Mouse (Mus musculus) ES-Bruce4 (cell line): Measurements from ENCODE around the gene Proz. TPM values are rescaled to one million over a fixed set of nuclear protein-coding genes. Genes with fewer than 3 reads are reported as not detected.

Source experiments
- H3K27ac ChIP-seq: 2 replicates; pipeline ENCODE4 v1.5.1; 2012; ENCODE audit warnings: low read length, inconsistent platforms; ENCODE audit not compliant: insufficient read depth
- H3K27me3 ChIP-seq: 2 replicates; pipeline ENCODE4 v1.6.1; 2012; ENCODE audit warnings: mild to moderate bottlenecking, low read length, inconsistent platforms; ENCODE audit not compliant: control insufficient read depth, poor library complexity, insufficient read depth, severe bottlenecking
- H3K36me3 ChIP-seq: 2 replicates; pipeline ENCODE4 v1.6.1; 2012; ENCODE audit warnings: inconsistent platforms, mild to moderate bottlenecking, low read length, moderate library complexity; ENCODE audit not compliant: control insufficient read depth, poor library complexity, insufficient read depth, severe bottlenecking
- H3K4me1 ChIP-seq: one replicate; pipeline ENCODE4 v1.8.1; 2011; ENCODE audit warnings: low read length; ENCODE audit not compliant: control insufficient read depth, insufficient read depth
- H3K4me3 ChIP-seq: 2 replicates; pipeline ENCODE4 v1.5.1; 2011; ENCODE audit warnings: low read depth, mild to moderate bottlenecking, low read length
- H3K9ac ChIP-seq: 2 replicates; pipeline ENCODE4 v1.6.1; 2012; ENCODE audit warnings: low read depth, mild to moderate bottlenecking, inconsistent platforms; ENCODE audit not compliant: poor library complexity, severe bottlenecking
- H3K9me3 ChIP-seq: replicated peaks from 2 replicates; pipeline ENCODE4 v1.6.1; 2012; ENCODE audit warnings: mild to moderate bottlenecking, low read length, inconsistent platforms; ENCODE audit not compliant: control insufficient read depth, poor library complexity, insufficient read depth, severe bottlenecking
- EP300 ChIP-seq: IDR thresholded peaks from 2 replicates; pipeline ENCODE4 v1.6.1; 2011; ENCODE audit warnings: low read depth, low read length; ENCODE audit not compliant: insufficient read depth
- polyA plus RNA-seq: library from polyadenylated mRNA; stranded (reverse); fragments of >200 nt; gene quantifications from 2 replicates; pipeline ENCODE4 v1.2.4, GENCODE M21; 2011; ENCODE audit warnings: low read depth; ENCODE audit not compliant: missing spikeins, insufficient read depth, insufficient read length

The Proz gene
- polyA plus RNA-seq, 1 experiment, result not detected

- H3K36me3 ChIP-seq, result peaks cover 10% of the 10 kb centered on the region
- H3K9me3 ChIP-seq, result no peaks in the 10 kb centered on the region
- no peak for TF ChIP-seq EP300
- no peak overlapping the region for H3K9ac ChIP-seq
- H3K27me3 ChIP-seq, result no peaks in the 10 kb centered on the region
- no peak overlapping the region for H3K4me3 ChIP-seq
- H3K4me1 ChIP-seq, result no peaks in the 10 kb centered on the region
- H3K27ac ChIP-seq, result no peak overlapping the region
Observed at GRCm38 (mm10) chr8:13124897-13125296, 64.2 kb downstream of the Proz start.

Other genes starting within 250 kb of the Proz start
- 15.5 and 18.3 TPM in 2 replicates for gene Mcf2l, start 187.1 kb upstream of the Proz start, polyA plus RNA-seq
- gene F7, start 34.9 kb upstream of the Proz start, polyA plus RNA-seq, result not detected in 2 replicates
- 0.24 TPM in 1 of 2 replicates, not detected in the other for gene F10, start 23.6 kb upstream of the Proz start, polyA plus RNA-seq
- gene Pcid2, start 44.5 kb downstream of the Proz start, polyA plus RNA-seq, result 44.1 and 44.8 TPM in 2 replicates
- gene Cul4a, start 44.7 kb downstream of the Proz start, polyA plus RNA-seq, result 68.0 and 83.3 TPM in 2 replicates
- gene Lamp1, start 98.2 kb downstream of the Proz start, polyA plus RNA-seq, result 231 and 247 TPM in 2 replicates
- 29.0 and 35.2 TPM in 2 replicates for gene Grtp1, start 139.7 kb downstream of the Proz start, polyA plus RNA-seq
- not detected in 2 replicates for gene Adprhl1, start 193.2 kb downstream of the Proz start, polyA plus RNA-seq
- 14.4 and 15.3 TPM in 2 replicates for gene Dcun1d2, start 227.2 kb downstream of the Proz start, polyA plus RNA-seq
- gene Tmco3, start 227.3 kb downstream of the Proz start, polyA plus RNA-seq, result 12.7 and 15.1 TPM in 2 replicates